Mouse (Mus musculus) brain, embryonic 18.5 days (tissue): Measurements from ENCODE around the gene Ltbr.
"Not testable (repeated sequence)": the region's sequence is repeated elsewhere in the genome, so short reads cannot be mapped to it uniquely, and the experiment has no call there.

Experiments used
- DNase-seq: peaks from one replicate; pipeline ENCODE4 v3.0.0-alpha.2; 2012; ENCODE audit warnings: low read depth, low spot score

The Ltbr gene

GRCm38 (mm10) chr6:125272228-125272785 lies 41.4 kb downstream of the Ltbr start:
- no peak for DNase-seq

- DNase-seq: peak; percentile 70
Measured at GRCm38 (mm10) chr6:125271455-125272227, 42.0 kb downstream of the Ltbr start.

GRCm38 (mm10) chr6:125268799-125269198 lies 44.9 kb downstream of the Ltbr start:
- DNase-seq: no peak

GRCm38 (mm10) chr6:125267469-125267868 lies 46.2 kb downstream of the Ltbr start:
- no peak for DNase-seq

- not testable (repeated sequence) for DNase-seq
Measured at GRCm38 (mm10) chr6:125266600-125266999, 47.1 kb downstream of the Ltbr start.

GRCm38 (mm10) chr6:125266091-125266490 lies 47.6 kb downstream of the Ltbr start:
- DNase-seq: no peak

GRCm38 (mm10) chr6:125265239-125265638 lies 48.4 kb downstream of the Ltbr start:
- DNase-seq: no peak

GRCm38 (mm10) chr6:125264219-125264618 lies 49.5 kb downstream of the Ltbr start:
- no peak for DNase-seq

GRCm38 (mm10) chr6:125260006-125260555 lies 53.6 kb downstream of the Ltbr start:
- DNase-seq: no peak
